Mouse (Mus musculus): ENCODE measurements around the gene Nmi.

- TF ChIP-seq CTCF (IDR thresholded peaks at IDR 0.05; ENCODE audit: control insufficient read depth, insufficient read depth, insufficient read length) (no peak), CEBPB (IDR thresholded peaks at IDR 0.05; ENCODE audit: low read depth) (no peak), MAX (IDR thresholded peaks at IDR 0.05) (no peak)
Observed at GRCm38 (mm10) chr2:51905637-51906036, 67.7 kb downstream of the Nmi start.

All from C2C12 (cell line).